Mouse (Mus musculus): ENCODE data around the gene Zfp654.

Zfp654 gene

DNA sequence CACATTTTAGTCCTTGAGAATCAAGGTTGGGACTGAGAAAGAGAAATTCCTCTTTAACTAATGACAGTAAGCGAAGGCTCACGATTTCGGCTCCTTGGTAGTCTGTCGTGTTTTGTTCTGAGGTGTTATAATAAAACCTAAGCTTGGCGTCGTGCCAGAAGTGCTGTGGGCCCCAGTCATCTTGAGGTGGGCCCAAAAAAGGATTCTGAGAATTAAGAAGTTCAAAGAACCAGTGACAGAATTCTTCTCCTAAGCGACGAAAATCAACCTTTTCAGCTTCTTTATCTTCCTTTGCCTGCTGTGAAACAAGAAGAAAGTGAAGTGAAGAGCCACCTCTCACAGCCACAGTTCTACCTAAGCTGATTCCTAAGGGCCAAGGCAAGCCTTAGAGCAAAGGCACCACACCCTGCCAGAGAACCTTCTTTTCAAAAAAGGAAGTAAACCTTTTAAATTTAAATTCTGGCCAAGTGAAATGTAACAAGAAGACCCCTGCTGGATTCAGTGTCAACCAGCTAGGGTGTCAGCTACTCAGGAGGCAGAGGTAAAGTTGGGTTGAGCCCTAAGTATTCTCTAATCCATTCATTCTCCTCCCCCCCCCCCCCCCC is 84.7 kb downstream of the Zfp654 start:
- no peak for DNase-seq (ENCODE audit: low read depth, low spot score)

DNA sequence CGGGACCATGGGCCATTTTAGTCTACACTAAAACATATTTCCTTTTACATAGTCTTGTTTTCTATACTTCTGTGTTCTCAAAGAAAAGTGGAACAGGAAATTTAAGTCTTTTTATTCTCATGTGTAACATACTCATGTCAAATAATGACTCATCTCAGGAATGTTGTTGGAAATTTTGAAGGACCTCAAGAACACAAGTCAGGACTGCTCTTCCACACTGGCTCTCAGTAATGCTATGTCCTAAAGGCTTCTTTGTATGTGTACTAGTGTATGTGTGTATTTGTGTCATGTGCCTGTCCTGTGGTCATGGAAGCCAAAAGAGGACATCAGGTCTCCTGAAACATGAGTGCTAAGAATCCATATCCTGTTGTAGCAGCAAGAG is 92.2 kb downstream of the Zfp654 start:
- DNase-seq (ENCODE audit: low read depth, low spot score) = peak; percentile 56

DNA sequence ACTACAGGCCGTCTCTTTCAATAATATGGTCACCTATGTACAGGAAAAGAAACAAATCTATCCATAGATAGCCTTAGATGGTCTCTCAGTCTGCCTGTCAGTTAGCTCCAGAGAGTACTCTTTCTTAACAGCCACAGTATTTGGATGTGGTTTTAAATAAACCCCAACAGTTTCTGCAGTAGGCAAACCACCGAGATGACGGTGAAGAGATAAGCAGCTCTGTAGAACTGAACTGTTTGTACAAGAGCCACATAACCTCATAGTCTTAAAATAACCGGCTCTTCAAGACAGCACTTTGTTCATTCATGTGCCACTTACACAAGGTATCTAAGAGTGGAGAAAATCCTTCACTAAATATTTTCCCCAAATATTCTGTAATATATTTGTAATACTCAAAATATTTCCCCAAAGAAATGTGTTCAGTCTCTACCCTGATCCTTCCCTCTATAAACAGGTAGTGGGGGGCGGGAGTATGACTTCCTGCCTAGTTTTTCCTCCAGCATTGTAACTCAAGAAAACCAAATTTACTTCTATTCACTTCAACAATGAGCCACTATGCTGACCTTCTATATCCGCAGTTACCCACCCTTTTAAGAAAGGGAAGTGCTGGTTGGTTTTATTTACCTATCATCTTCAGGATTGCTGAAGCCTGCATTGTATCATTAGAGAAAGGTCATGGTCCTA is 92.7 kb downstream of the Zfp654 start:
- peak; percentile 17 for DNase-seq (ENCODE audit: low read depth, low spot score)

DNA sequence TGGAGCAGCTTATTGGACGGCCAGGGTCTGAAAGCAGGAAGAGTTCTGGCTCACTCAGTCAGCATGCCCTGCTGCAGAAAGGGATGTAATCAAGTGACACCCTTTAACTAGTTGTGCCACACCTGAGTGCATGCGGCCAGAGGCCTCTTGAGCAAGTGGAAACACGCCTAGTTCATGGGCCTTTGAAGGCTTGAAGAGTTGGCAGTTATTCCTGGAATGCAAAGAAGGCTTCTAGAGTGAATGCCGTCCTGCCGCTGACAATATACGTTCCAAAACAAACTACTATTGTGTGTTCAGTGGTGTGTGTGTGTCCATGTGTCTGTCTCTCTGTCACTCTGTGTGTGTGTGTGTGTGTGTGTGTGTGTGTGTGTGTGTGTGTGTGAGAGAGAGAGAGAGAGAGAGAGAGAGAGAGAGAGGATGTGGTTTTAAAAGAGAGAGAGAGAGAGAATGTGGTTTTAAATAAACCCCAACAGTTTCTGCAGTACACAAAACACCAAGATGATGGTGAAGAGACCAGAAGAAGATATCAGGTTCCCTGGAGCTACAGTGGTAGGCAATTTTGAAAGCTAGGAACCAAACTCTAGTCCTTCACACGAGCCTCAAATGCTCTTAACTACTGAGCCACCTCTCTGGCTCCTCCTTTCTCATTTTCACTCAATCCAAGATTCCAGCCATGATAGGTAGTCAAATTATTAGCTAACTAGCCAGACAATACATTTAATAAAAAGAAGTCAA is 93.6 kb downstream of the Zfp654 start:
- DNase-seq (ENCODE audit: low read depth, low spot score) = no peak

DNA sequence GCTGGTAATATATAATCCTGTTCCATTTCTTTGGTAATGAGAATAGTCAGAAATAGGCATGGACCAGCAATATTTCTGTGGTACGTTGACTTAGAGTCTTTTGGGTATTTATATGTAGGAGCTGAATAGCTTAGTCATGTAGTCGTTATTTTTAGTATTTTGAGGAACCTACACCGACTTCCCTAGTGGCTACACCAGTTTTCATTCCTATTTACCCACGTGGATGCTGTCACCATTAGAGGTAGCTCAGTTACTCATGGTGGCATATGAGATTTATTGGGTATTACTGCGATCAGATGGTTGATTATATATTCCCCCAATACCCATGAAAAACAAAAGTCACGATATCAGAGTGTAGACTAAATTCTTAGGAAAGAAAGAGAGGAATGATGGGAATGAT is 95.1 kb downstream of the Zfp654 start:
- DNase-seq (ENCODE audit: low read depth, low spot score) = no peak

DNA sequence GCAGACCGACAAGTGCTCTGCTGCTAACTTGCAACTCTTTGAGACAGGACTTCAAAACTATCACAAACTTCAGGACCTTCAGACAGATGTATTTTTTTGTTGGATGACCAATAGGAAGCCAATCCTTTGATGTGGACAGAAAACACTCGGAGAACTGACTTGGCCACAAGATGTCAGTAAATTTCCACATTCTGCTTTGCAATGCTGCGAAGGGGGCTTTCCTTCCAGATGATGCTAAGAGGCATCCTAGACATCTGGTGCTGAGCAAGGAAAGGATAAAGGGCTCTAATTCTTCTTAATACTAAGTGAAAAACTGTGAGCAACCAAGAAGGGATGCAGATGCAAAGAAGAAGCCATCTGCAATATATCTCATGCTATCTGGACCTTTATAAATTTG is 96.7 kb downstream of the Zfp654 start:
- DNase-seq (ENCODE audit: low read depth, low spot score) = peak; percentile 82

DNA sequence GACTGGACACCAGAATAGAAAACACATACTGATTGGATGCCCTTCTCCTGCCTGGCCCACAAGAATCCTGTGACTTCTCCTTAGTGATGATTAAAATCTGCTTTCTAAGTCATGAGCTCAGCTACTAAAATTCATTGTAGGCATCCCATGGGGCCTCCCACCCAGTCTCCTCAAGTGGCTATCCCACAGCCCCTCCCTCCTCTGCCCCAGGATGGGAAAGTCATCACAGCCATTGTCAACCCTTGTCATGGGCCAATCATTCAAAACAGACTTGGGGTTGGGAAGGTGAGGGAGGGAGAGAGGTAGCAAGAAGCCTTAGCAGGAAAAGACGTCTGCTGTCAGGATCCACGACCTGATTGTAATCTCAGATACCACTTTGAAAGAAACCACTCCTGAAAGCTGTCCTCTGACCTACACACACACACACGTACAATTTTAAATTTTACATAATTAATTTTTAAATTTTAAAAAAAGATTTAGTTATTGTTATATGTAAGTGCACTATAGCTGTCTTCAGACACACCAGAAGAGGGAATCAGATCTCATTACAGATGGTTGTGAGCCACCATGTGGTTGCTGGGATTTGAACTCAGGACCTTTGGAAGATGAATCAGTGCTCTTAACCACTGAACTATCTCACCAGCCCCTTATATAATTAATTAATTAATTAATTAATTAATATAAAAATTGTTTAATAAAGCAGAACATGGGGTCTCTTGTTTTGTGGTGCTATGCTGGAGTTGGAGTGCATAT is 97.3 kb downstream of the Zfp654 start:
- no peak for DNase-seq (ENCODE audit: low read depth, low spot score)

DNA sequence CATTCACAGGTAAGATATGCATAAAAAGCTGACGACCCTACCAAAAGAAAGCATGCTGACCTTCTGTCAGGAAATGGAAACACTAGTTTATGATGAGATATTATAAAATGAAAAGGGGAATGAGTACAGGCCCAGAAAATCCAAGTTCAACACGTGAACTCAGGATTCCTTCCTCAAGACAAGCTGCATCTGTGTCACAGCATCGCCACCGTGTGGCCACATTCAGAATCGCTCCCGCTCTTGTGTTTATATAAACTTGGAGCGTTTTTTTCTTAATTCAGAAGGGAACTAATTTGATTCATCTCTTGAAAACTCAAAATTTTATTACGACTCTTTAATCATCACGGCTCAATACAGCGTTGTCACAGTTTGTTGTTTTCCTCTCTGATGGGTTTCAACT is 103.2 kb downstream of the Zfp654 start:
- DNase-seq (ENCODE audit: low read depth, low spot score) = peak; percentile 90

DNA sequence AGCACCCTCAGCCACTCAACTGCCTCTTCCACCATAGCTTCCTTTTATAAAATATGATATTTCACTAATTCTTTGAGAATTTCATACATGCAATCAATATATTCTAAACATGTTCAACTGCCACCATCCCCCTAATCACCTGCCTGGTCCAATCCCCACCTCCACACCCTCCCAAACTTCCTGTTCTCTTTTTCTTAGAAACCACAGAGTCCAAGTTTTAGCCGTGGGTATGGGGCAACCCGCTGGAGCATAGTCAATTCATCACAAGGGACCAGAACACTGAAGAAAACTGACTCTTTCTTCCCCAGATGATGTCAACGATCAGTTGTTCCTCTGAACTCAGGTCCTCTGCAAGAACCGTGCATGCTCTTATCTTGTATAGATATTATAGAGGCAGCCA is 106.4 kb downstream of the Zfp654 start:
- DNase-seq (ENCODE audit: low read depth, low spot score) = no peak

DNA sequence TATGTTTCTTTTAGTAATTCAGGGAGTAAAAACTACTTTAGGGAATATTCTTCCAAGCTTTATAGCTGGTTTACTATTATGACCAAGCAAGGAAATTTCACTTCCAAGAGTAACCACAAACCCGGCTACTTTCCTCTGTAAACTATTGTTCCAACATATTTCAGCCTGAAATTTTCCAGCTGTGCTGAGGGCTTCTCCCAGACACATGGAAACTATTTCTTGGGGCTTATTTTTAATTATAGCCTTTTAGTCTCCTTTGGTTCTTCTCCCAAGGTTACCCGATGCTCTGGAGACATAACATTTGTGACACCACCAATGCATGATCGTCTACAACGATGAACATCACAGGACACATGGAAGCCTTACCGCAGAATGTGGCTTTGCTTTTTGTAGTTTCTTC is 114.2 kb downstream of the Zfp654 start:
- no peak for DNase-seq (ENCODE audit: low read depth, low spot score)

Measured in 3T3-L1 (cell line).